Mouse (Mus musculus) kidney, embryonic 15.5 days (tissue): ENCODE results near the gene Rpp14. TPM values are rescaled to one million over a fixed set of nuclear protein-coding genes. Genes with fewer than 3 reads are reported as not detected.
"Not testable (repeated sequence)": the region's sequence is repeated elsewhere in the genome, so short reads cannot be mapped to it uniquely, and the experiment has no call there.

Experiments used
- ATAC-seq: fragments of 200-750 bp; cut with Nextera tagmentation; replicated peaks from 2 replicates; pipeline ENCODE4 v1.8.0; 2017; ENCODE audit warnings: moderate TSS enrichment; ENCODE audit not compliant: low FRiP score
- H3K27ac ChIP-seq: fragments of 300-500 bp; sonication (generic); 2 replicates; pipeline ENCODE4 v1.5.1; 2015; ENCODE audit warnings: mild to moderate bottlenecking, inconsistent platforms
- H3K27me3 ChIP-seq: fragments of 300-500 bp; sonication (generic); 2 replicates; pipeline ENCODE4 v1.6.1; 2015; ENCODE audit warnings: inconsistent platforms
- H3K36me3 ChIP-seq: fragments of 300-500 bp; sonication (generic); 2 replicates; pipeline ENCODE4 v1.6.1; 2015; ENCODE audit warnings: inconsistent platforms
- H3K4me1 ChIP-seq: fragments of 300-500 bp; sonication (generic); 2 replicates; pipeline ENCODE4 v1.6.1; 2015; ENCODE audit warnings: inconsistent platforms
- H3K4me2 ChIP-seq: fragments of 300-500 bp; sonication (generic); 2 replicates; pipeline ENCODE4 v1.6.1; 2015; ENCODE audit warnings: moderate library complexity, mild to moderate bottlenecking, inconsistent platforms
- H3K4me3 ChIP-seq: fragments of 300-500 bp; sonication (generic); replicated peaks from 2 replicates; pipeline ENCODE4 v1.5.1; 2015; ENCODE audit warnings: mild to moderate bottlenecking, inconsistent platforms
- H3K9ac ChIP-seq: fragments of 300-500 bp; sonication (generic); 2 replicates; pipeline ENCODE4 v1.6.1; 2015; ENCODE audit warnings: mild to moderate bottlenecking, inconsistent platforms
- H3K9me3 ChIP-seq: fragments of 300-500 bp; sonication (generic); replicated peaks from 2 replicates; pipeline ENCODE4 v1.6.1; 2016; ENCODE audit warnings: inconsistent platforms
- WGBS: fragments of 180-500 bp; shearing (Covaris S2); methylation state at CpG from one replicate; pipeline ENCODE4 v1.1.7; 2015; ENCODE audit warnings: mixed read lengths; 5-methylcytosine and 5-hydroxymethylcytosine counted together
- polyA plus RNA-seq: library from polyadenylated mRNA; unstranded; fragments of >200 nt; fragmentation: Nextera tagmentation; extraction: Ambion mirVana; gene quantifications from 2 replicates; pipeline ENCODE4 v1.2.1, GENCODE M21; 2015

Rpp14 gene
- polyA plus RNA-seq, 1 experiment from 2014 or later = 53.0 TPM

- Histone ChIP-seq H3K4me2 (no peak overlapping the region), H3K36me3 (peaks cover 16% of the 10 kb centered on the region; the same call in 1 of the 2 replicates), H3K9me3 (no peaks in the 10 kb centered on the region), H3K27ac (no peak overlapping the region), H3K4me3 (no peak overlapping the region), H3K9ac (no peak overlapping the region), H3K27me3 (no peaks in the 10 kb centered on the region), H3K4me1 (no peaks in the 10 kb centered on the region)
- no peak for ATAC-seq
- 82% methylated on average over 3 of the region's 3 CpGs for WGBS
These were observed 39.7 kb downstream of the Rpp14 start for GRCm38 (mm10) chr14:8119904-8120303.

GRCm38 (mm10) chr14:8123141-8123540 is 43.0 kb downstream of the Rpp14 start:
- H3K27ac ChIP-seq = no peak overlapping the region
- H3K4me1 ChIP-seq = no peaks in the 10 kb centered on the region
- no peak overlapping the region for H3K4me2 ChIP-seq
- peaks cover 24% of the 10 kb centered on the region; the same call in 1 of the 2 replicates for H3K36me3 ChIP-seq
- WGBS = 87% methylated on average over 7 of the region's 7 CpGs
- H3K9ac ChIP-seq = no peak overlapping the region
- no peaks in the 10 kb centered on the region for H3K9me3 ChIP-seq
- ATAC-seq = no peak
- no peak overlapping the region for H3K4me3 ChIP-seq
- H3K27me3 ChIP-seq = no peaks in the 10 kb centered on the region

GRCm38 (mm10) chr14:8123611-8124010 is 43.4 kb downstream of the Rpp14 start:
- H3K4me3 ChIP-seq, H3K27me3 ChIP-seq, H3K9ac ChIP-seq, H3K4me1 ChIP-seq, H3K27ac ChIP-seq, ATAC-seq, H3K4me2 ChIP-seq, H3K9me3 ChIP-seq: not testable (repeated sequence)
- peaks cover 24% of the 10 kb centered on the region; the same call in 1 of the 2 replicates for H3K36me3 ChIP-seq
- WGBS = 95% methylated on average over 10 of the region's 10 CpGs

- Histone ChIP-seq H3K4me1 (no peaks in the 10 kb centered on the region), H3K4me2 (no peak overlapping the region), H3K9me3 (no peaks in the 10 kb centered on the region), H3K4me3 (no peak overlapping the region), H3K9ac (no peak overlapping the region), H3K27me3 (no peaks in the 10 kb centered on the region), H3K36me3 (peaks cover 24% of the 10 kb centered on the region; the same call in 1 of the 2 replicates), H3K27ac (no peak overlapping the region)
- no peak for ATAC-seq
- 73% methylated on average over 7 of the region's 7 CpGs for WGBS
These were observed 44.1 kb downstream of the Rpp14 start for GRCm38 (mm10) chr14:8124046-8124881.

- H3K36me3 ChIP-seq = peaks cover 33% of the 10 kb centered on the region
- WGBS = 56% methylated on average over 5 of the region's 5 CpGs
- no peak overlapping the region for H3K27ac ChIP-seq
- H3K9ac ChIP-seq = no peak overlapping the region
- H3K9me3 ChIP-seq = no peaks in the 10 kb centered on the region
- H3K4me1 ChIP-seq = no peaks in the 10 kb centered on the region
- H3K27me3 ChIP-seq = no peaks in the 10 kb centered on the region
- no peak for ATAC-seq
- no peak overlapping the region for H3K4me2 ChIP-seq
- no peak overlapping the region for H3K4me3 ChIP-seq
These were observed 47.8 kb downstream of the Rpp14 start for GRCm38 (mm10) chr14:8127971-8128370.

GRCm38 (mm10) chr14:8132789-8133188 is 52.6 kb downstream of the Rpp14 start:
- Histone ChIP-seq H3K4me3 (no peak overlapping the region), H3K9ac (no peak overlapping the region), H3K27ac (no peak overlapping the region), H3K9me3 (no peaks in the 10 kb centered on the region), H3K36me3 (peaks cover 18% of the 10 kb centered on the region), H3K4me2 (no peak overlapping the region), H3K27me3 (no peaks in the 10 kb centered on the region), H3K4me1 (no peaks in the 10 kb centered on the region)
- WGBS = 75% methylated on average over 8 of the region's 8 CpGs
- ATAC-seq = no peak

- WGBS = 69% methylated on average over 2 of the region's 2 CpGs
- Histone ChIP-seq H3K27me3 (no peaks in the 10 kb centered on the region), H3K4me2 (no peak overlapping the region), H3K36me3 (peaks cover 32% of the 10 kb centered on the region), H3K4me3 (no peak overlapping the region), H3K27ac (no peak overlapping the region), H3K4me1 (no peaks in the 10 kb centered on the region), H3K9ac (no peak overlapping the region), H3K9me3 (no peaks in the 10 kb centered on the region)
- no peak for ATAC-seq
These were observed 54.1 kb downstream of the Rpp14 start for GRCm38 (mm10) chr14:8134234-8134633.

GRCm38 (mm10) chr14:8135130-8135529 is 55.0 kb downstream of the Rpp14 start:
- H3K4me3 ChIP-seq = no peak overlapping the region
- H3K27ac ChIP-seq = no peak overlapping the region
- no peaks in the 10 kb centered on the region for H3K4me1 ChIP-seq
- H3K27me3 ChIP-seq = no peaks in the 10 kb centered on the region
- 82% methylated on average over 3 of the region's 3 CpGs for WGBS
- peaks cover 35% of the 10 kb centered on the region for H3K36me3 ChIP-seq
- ATAC-seq = no peak
- H3K9ac ChIP-seq = no peak overlapping the region
- no peaks in the 10 kb centered on the region for H3K9me3 ChIP-seq
- H3K4me2 ChIP-seq = no peak overlapping the region

- peaks cover 54% of the 10 kb centered on the region for H3K36me3 ChIP-seq
- H3K27ac ChIP-seq = no peak overlapping the region
- H3K9ac ChIP-seq = no peak overlapping the region
- 0 out of 2 replicates have a peak, but pooled peaks cover 3% of the 10 kb centered on the region for H3K4me1 ChIP-seq
- no peaks in the 10 kb centered on the region for H3K27me3 ChIP-seq
- H3K4me2 ChIP-seq = no peak overlapping the region
- H3K4me3 ChIP-seq = no peak overlapping the region
- no peaks in the 10 kb centered on the region for H3K9me3 ChIP-seq
- WGBS = 55% methylated on average over 23 of the region's 23 CpGs
- ATAC-seq = peak; percentile 58
These were observed 59.9 kb downstream of the Rpp14 start for GRCm38 (mm10) chr14:8139724-8140710.

- ATAC-seq = no peak
- 80% methylated on average over 2 of the region's 2 CpGs for WGBS
- Histone ChIP-seq H3K27ac (no peak overlapping the region), H3K4me2 (no peak overlapping the region), H3K9me3 (no peaks in the 10 kb centered on the region), H3K4me3 (no peak overlapping the region), H3K36me3 (peaks cover 59% of the 10 kb centered on the region), H3K9ac (no peak overlapping the region), H3K27me3 (no peaks in the 10 kb centered on the region), H3K4me1 (0 out of 2 replicates have a peak, but pooled peaks cover 3% of the 10 kb centered on the region)
These were observed 61.0 kb downstream of the Rpp14 start for GRCm38 (mm10) chr14:8141131-8141530.
